Mouse (Mus musculus): ENCODE data around the gene Gpat2.

The Gpat2 gene

GRCm38 (mm10) chr2:127444055-127444789, 19.2 kb downstream of the Gpat2 start, which contains the start of gene Fahd2a:
Gene Fahd2a, minus strand, starts transcription at chr2:127444565.
- peak; percentile 76 to 85 for DNase-seq (ENCODE audit: low spot score in 2 of 2)

GRCm38 (mm10) chr2:127446847-127447246, 21.8 kb downstream of the Gpat2 start:
- no peak for DNase-seq (ENCODE audit: low spot score in 2 of 2)

GRCm38 (mm10) chr2:127449691-127450090, 24.7 kb downstream of the Gpat2 start:
- no peak for DNase-seq (ENCODE audit: low spot score in 2 of 2)

- no peak for DNase-seq (ENCODE audit: low spot score in 2 of 2)
Measured at GRCm38 (mm10) chr2:127451748-127452147, 26.7 kb downstream of the Gpat2 start.

- DNase-seq (ENCODE audit: low spot score in 2 of 2): no peak
Measured at GRCm38 (mm10) chr2:127453141-127453540, 28.1 kb downstream of the Gpat2 start.

GRCm38 (mm10) chr2:127453764-127454163, 28.8 kb downstream of the Gpat2 start:
- peak; percentile 39 to 58 for DNase-seq (ENCODE audit: low spot score in 2 of 2)

GRCm38 (mm10) chr2:127459341-127459740, 34.3 kb downstream of the Gpat2 start:
- DNase-seq (ENCODE audit: low spot score in 2 of 2): no peak

- no peak for DNase-seq (ENCODE audit: low spot score in 2 of 2)
Measured at GRCm38 (mm10) chr2:127461351-127461750, 36.4 kb downstream of the Gpat2 start.

GRCm38 (mm10) chr2:127462314-127462713, 37.3 kb downstream of the Gpat2 start:
- peak; percentile 31 to 40 for DNase-seq (ENCODE audit: low spot score in 2 of 2)

GRCm38 (mm10) chr2:127470183-127470582, 45.2 kb downstream of the Gpat2 start:
- no peak for DNase-seq (ENCODE audit: low spot score in 2 of 2)

- DNase-seq (ENCODE audit: low spot score in 2 of 2): no peak
Measured at GRCm38 (mm10) chr2:127470661-127471060, 45.7 kb downstream of the Gpat2 start.

- DNase-seq (ENCODE audit: low spot score in 2 of 2): no peak
Measured at GRCm38 (mm10) chr2:127471281-127471680, 46.3 kb downstream of the Gpat2 start.

GRCm38 (mm10) chr2:127472279-127472678, 47.3 kb downstream of the Gpat2 start:
- DNase-seq (ENCODE audit: low spot score in 2 of 2): no peak

- no peak for DNase-seq (ENCODE audit: low spot score in 2 of 2)
Measured at GRCm38 (mm10) chr2:127479210-127479609, 54.2 kb downstream of the Gpat2 start.

GRCm38 (mm10) chr2:127479763-127480162, 54.8 kb downstream of the Gpat2 start:
- no peak for DNase-seq (ENCODE audit: low spot score in 2 of 2)

- peak in 1 of 2 experiments; percentile 37 for DNase-seq (ENCODE audit: low spot score in 2 of 2)
Measured at GRCm38 (mm10) chr2:127481841-127482532, 57.0 kb downstream of the Gpat2 start.

- peak; percentile 61 to 75 for DNase-seq (ENCODE audit: low spot score in 2 of 2)
Measured at GRCm38 (mm10) chr2:127482533-127482911, 57.5 kb downstream of the Gpat2 start.

- no peak for DNase-seq (ENCODE audit: low spot score in 2 of 2)
Measured at GRCm38 (mm10) chr2:127483001-127483400, 58.0 kb downstream of the Gpat2 start.

GRCm38 (mm10) chr2:127484476-127485170, 59.6 kb downstream of the Gpat2 start:
- peak; percentile 42 to 55 for DNase-seq (ENCODE audit: low spot score in 2 of 2)
